Mouse (Mus musculus) limb, embryonic 14.5 days (tissue): ENCODE results near the gene Ccno. TPM values are rescaled to one million over a fixed set of nuclear protein-coding genes. Genes with fewer than 3 reads are reported as not detected.

Experiments used
- ATAC-seq: fragments of 200-750 bp; cut with Nextera tagmentation; 2 replicates; pipeline ENCODE4 v1.8.0; 2017; ENCODE audit warnings: low read depth, moderate number of reproducible peaks, moderate TSS enrichment; ENCODE audit not compliant: low FRiP score
- DNase-seq: peaks from one replicate; pipeline ENCODE4 v3.0.0-alpha.2; 2015; ENCODE audit warnings: low spot score
- H3K27ac ChIP-seq: fragments of 300-500 bp; sonication (generic); replicated peaks from 2 replicates; pipeline ENCODE4 v1.5.1; 2014; ENCODE audit warnings: low read depth, mild to moderate bottlenecking, low read length, moderate library complexity, mixed read lengths
- H3K27me3 ChIP-seq: fragments of 300-500 bp; sonication (generic); 2 replicates; pipeline ENCODE4 v1.6.1; 2014; ENCODE audit warnings: low read length, mixed read lengths; ENCODE audit not compliant: control insufficient read depth, insufficient read depth
- H3K36me3 ChIP-seq: fragments of 300-500 bp; sonication (generic); 2 replicates; pipeline ENCODE4 v1.6.1; 2014; ENCODE audit warnings: mild to moderate bottlenecking, low read length, moderate library complexity, mixed read lengths; ENCODE audit not compliant: control insufficient read depth, insufficient read depth
- H3K4me1 ChIP-seq: fragments of 300-500 bp; sonication (generic); 2 replicates; pipeline ENCODE4 v1.6.1; 2014; ENCODE audit warnings: antibody characterized with exemption, low read length, mixed read lengths; ENCODE audit not compliant: control insufficient read depth, insufficient read depth
- H3K4me2 ChIP-seq: fragments of 300-500 bp; sonication (generic); replicated peaks from 2 replicates; pipeline ENCODE4 v1.6.1; 2014; ENCODE audit warnings: low read depth, mild to moderate bottlenecking, low read length, moderate library complexity; ENCODE audit not compliant: severe bottlenecking
- H3K4me3 ChIP-seq: fragments of 300-500 bp; sonication (generic); replicated peaks from 2 replicates; pipeline ENCODE4 v1.5.1; 2014; ENCODE audit warnings: low read length
- H3K9ac ChIP-seq: fragments of 300-500 bp; sonication (generic); 2 replicates; pipeline ENCODE4 v1.6.1; 2014; ENCODE audit warnings: mild to moderate bottlenecking, low read depth, low read length, moderate library complexity; ENCODE audit not compliant: severe bottlenecking
- H3K9me3 ChIP-seq: fragments of 300-500 bp; sonication (generic); 2 replicates; pipeline ENCODE4 v1.6.1; 2016; ENCODE audit warnings: low read length; ENCODE audit not compliant: control insufficient read depth
- POLR2A ChIP-seq: fragments of 200-500 bp; IDR thresholded peaks from 2 replicates; pipeline ENCODE4 v1.8.0; 2012; ENCODE audit warnings: inconsistent platforms, mild to moderate bottlenecking, moderate library complexity, borderline replicate concordance; ENCODE audit not compliant: insufficient read depth, insufficient read length; ENCODE audit errors: extremely low read depth
- WGBS: fragments of 180-500 bp; shearing (Covaris S2); extraction: QIAGEN DNeasy Blood & Tissue Kit; methylation state at CpG from one replicate; pipeline ENCODE4 v1.1.7; 2014; 5-methylcytosine and 5-hydroxymethylcytosine counted together
- polyA plus RNA-seq, 2 experiments: library from polyadenylated mRNA; depleted of rRNA in 1 of 2; stranded (reverse) in 1 of 2; unstranded in 1 of 2; fragments of >200 nt; fragmentation: Nextera tagmentation in 1 of 2; extraction: Ambion mirVana in 1 of 2; gene quantifications; 2 replicates each; pipeline versions ENCODE4 v1.2.1 to v1.2.3; 2012 to 2014

Gene Ccno
- polyA plus RNA-seq, 2 experiments = 0.29 to 0.80 TPM

GRCm38 (mm10) chr13:112985605-112986450 is 1.8 kb upstream of the Ccno start:
- TF ChIP-seq POLR2A = no peak
- H3K4me1 ChIP-seq = peaks cover 25% of the 10 kb centered on the region
- 4% methylated on average over 17 of the region's 18 CpGs for WGBS
- peak overlapping the region; percentile 54; the same call in 1 of the 2 replicates for H3K4me3 ChIP-seq
- H3K4me2 ChIP-seq = no peak overlapping the region
- H3K36me3 ChIP-seq = no peaks in the 10 kb centered on the region
- peaks cover 53% of the 10 kb centered on the region for H3K27me3 ChIP-seq
- no peaks in the 10 kb centered on the region for H3K9me3 ChIP-seq
- DNase-seq (no peak), ATAC-seq (no peak)
- no peak overlapping the region for H3K27ac ChIP-seq
- no peak overlapping the region for H3K9ac ChIP-seq

GRCm38 (mm10) chr13:112986451-112986950 is 1.1 kb upstream of the Ccno start:
- Histone ChIP-seq H3K9ac (no peak overlapping the region; the same call in 1 of the 2 replicates), H3K36me3 (no peaks in the 10 kb centered on the region), H3K9me3 (no peaks in the 10 kb centered on the region), H3K27me3 (peaks cover 59% of the 10 kb centered on the region), H3K4me3 (peak overlapping the region; percentile 54; the same call in 1 of the 2 replicates), H3K4me1 (peaks cover 25% of the 10 kb centered on the region), H3K4me2 (peak overlapping the region; percentile 99; the same call in 1 of the 2 replicates), H3K27ac (no peak overlapping the region)
- no peak for TF ChIP-seq POLR2A
- DNase-seq (no peak), ATAC-seq (no peak)
- WGBS = 1% methylated on average over 17 of the region's 17 CpGs

- DNase-seq = no peak
- Histone ChIP-seq H3K27me3 (peaks cover 68% of the 10 kb centered on the region), H3K9ac (peak overlapping the region; percentile 52), H3K36me3 (no peaks in the 10 kb centered on the region), H3K27ac (no peak overlapping the region), H3K4me2 (peak overlapping the region; percentile 99), H3K9me3 (no peaks in the 10 kb centered on the region), H3K4me1 (peaks cover 25% of the 10 kb centered on the region), H3K4me3 (peak overlapping the region; percentile 54)
- no peak for TF ChIP-seq POLR2A
- no peak for ATAC-seq
- WGBS = 5% methylated on average over 38 of the region's 39 CpGs
Measured at GRCm38 (mm10) chr13:112987991-112988390, 389 bp downstream of the Ccno start.

- DNase-seq (no peak), ATAC-seq (no peak)
- peak overlapping the region; percentile 99 for H3K4me2 ChIP-seq
- no peaks in the 10 kb centered on the region for H3K36me3 ChIP-seq
- no peak overlapping the region for H3K9ac ChIP-seq
- TF ChIP-seq POLR2A = no peak
- 1% methylated on average over 19 of the region's 19 CpGs for WGBS
- no peak overlapping the region for H3K27ac ChIP-seq
- no peaks in the 10 kb centered on the region for H3K9me3 ChIP-seq
- H3K4me3 ChIP-seq = peak overlapping the region; percentile 54
- H3K4me1 ChIP-seq = peaks cover 29% of the 10 kb centered on the region
- peaks cover 77% of the 10 kb centered on the region for H3K27me3 ChIP-seq
Measured at GRCm38 (mm10) chr13:112988866-112989265, 1.3 kb downstream of the Ccno start.

GRCm38 (mm10) chr13:112989541-112989940 is 1.9 kb downstream of the Ccno start:
- Histone ChIP-seq H3K4me3 (peak overlapping the region; percentile 16), H3K4me2 (peak overlapping the region; percentile 25; the same call in 1 of the 2 replicates), H3K9ac (no peak overlapping the region), H3K27ac (no peak overlapping the region), H3K4me1 (peaks cover 33% of the 10 kb centered on the region), H3K27me3 (peaks cover 84% of the 10 kb centered on the region), H3K36me3 (no peaks in the 10 kb centered on the region), H3K9me3 (no peaks in the 10 kb centered on the region)
- DNase-seq = no peak
- WGBS = 2% methylated on average over 22 of the region's 23 CpGs
- TF ChIP-seq POLR2A = no peak
- no peak for ATAC-seq
